Mouse (Mus musculus) liver, embryonic 14.5 days (tissue): Measurements from ENCODE around the gene Depdc1b.

Source experiments
- CTCF ChIP-seq: IDR thresholded peaks from 2 replicates; pipeline ENCODE4 v1.5.1; 2016; ENCODE audit warnings: antibody characterized with exemption, low read depth, control low read depth
- EP300 ChIP-seq: IDR thresholded peaks from 2 replicates; pipeline ENCODE4 v1.6.1; 2016; ENCODE audit warnings: antibody characterized with exemption, low read depth

GRCm38 (mm10) chr13:108272332-108272731 is 43.8 kb upstream of the Depdc1b start:
- TF ChIP-seq CTCF (no peak), EP300 (no peak)
